Mouse (Mus musculus): Measurements from ENCODE around the gene Rufy2.

Rufy2 gene

GRCm38 (mm10) chr10:62980039-62980954 lies at the start of gene Rufy2:
Rufy2 (plus strand) TSS chr10:62980223.
- DNase-seq (ENCODE audit: low read depth), result peak; percentile 55

GRCm38 (mm10) chr10:62932381-62932780 lies 47.6 kb upstream of the Rufy2 start:
- DNase-seq (ENCODE audit: low read depth), result peak; percentile 31

GRCm38 (mm10) chr10:62944975-62945580 lies 34.9 kb upstream of the Rufy2 start:
- DNase-seq (ENCODE audit: low read depth), result peak; percentile 62

DNA sequence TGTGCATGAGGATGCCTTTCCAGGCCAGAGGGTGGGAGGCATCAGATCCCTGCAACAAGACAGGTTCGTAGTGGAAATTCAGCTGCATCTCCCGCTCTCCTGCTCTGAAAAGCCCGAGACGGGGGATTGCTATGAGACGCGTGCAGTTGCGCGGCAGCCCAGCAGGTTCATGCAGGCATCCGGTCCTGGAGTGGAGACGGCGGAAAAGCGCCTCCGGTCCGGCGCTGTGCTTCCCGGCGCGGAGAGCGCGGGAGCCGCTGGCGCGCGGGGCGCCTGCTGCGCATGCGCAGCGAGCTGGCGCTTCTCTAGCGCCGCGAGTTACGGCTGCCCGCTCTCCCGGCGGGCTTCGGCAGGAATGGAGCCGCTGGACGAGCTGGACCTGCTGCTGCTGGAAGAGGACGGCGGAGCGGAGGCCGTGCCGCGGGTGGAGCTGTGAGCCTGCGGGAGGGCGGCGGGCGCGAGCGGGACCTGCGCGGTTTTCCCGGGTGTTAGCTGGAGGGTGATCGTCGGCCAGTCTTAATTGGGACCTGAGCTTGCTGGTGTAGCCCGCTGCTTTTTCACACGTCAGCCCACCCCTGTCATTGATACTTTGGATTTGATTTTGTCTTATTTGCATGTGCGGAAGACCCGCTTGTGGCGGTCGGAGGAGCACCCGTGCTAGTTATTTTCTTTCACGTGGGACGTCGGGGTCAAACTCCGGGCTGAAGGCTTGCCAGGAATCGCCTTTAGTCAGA lies 33.1 kb upstream of the Rufy2 start, which contains the start of gene Dna2:
TSS of gene Dna2 (plus strand) at position 289 of the 734 bp plus-strand sequence.
- DNase-seq (ENCODE audit: low read depth), result peak; percentile 83

- peak; percentile 70 for DNase-seq (ENCODE audit: low read depth)
These were observed 31.5 kb upstream of the Rufy2 start for GRCm38 (mm10) chr10:62948551-62948950.

GRCm38 (mm10) chr10:62963956-62964355 lies 16.1 kb upstream of the Rufy2 start:
- DNase-seq (ENCODE audit: low read depth), result no peak

DNA sequence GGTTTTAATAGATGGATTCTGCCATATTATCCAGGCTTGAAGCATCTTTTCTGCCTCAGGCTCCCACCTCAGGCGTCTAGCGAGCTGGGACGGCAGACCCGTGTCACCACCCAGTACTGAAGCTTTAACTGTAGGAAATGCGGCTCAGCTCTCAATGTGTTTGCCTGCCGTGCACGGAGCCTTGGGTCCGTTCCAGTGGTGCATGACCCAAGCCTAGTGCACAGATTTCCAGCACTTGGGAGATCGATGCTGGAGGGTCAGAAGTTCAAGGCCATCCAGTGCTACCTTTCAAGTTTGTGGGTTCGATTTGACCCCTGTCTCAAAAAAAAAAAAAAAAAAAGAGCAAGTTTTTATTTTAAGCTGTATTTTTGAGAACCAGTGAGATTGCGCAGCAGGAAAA lies 14.2 kb upstream of the Rufy2 start:
- no peak for DNase-seq (ENCODE audit: low read depth)

DNA sequence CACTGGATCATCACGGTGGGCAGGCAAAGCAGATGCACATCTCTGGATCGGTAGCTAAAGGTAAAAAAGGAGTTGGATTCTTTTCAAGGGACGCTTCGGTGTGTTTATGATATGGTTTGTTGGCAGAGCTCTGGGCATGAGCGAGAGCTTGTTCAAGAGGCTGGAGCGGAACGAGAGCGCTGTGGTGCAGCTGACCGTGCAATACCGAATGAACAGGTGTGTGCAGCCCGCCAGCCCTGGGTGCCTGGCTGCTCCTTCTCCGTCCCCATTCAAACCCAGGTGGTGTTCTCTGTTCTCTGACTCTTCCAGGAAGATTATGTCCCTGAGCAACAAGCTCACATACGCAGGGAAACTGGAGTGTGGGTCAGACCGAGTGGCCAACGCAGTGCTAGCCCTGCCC lies 13.7 kb upstream of the Rufy2 start:
- DNase-seq (ENCODE audit: low read depth), result no peak

DNA sequence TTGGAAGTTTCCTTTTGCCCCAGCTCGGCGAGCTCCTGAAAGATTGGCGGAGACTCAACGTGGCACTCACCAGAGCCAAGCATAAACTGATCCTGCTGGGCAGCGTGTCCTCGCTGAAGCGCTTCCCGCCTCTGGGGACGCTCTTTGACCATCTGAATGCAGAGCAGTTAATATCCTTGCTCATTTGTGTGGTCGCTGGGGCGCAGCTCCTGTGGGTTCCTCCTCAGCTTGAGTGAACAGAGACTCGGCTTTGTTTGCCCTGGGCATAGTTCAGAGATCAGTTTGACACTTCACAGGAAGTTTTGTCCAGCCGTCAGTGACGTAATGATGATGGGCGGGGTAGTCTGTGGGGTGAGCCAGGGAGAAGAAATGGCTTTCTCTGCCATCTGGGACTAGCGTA lies 8.2 kb upstream of the Rufy2 start:
- no peak for DNase-seq (ENCODE audit: low read depth)

GRCm38 (mm10) chr10:62979667-62980038 lies 370 bp upstream of the Rufy2 start:
- DNase-seq (ENCODE audit: low read depth), result peak; percentile 10

GRCm38 (mm10) chr10:62984072-62984471 lies 4.0 kb downstream of the Rufy2 start:
- DNase-seq (ENCODE audit: low read depth), result no peak

DNA sequence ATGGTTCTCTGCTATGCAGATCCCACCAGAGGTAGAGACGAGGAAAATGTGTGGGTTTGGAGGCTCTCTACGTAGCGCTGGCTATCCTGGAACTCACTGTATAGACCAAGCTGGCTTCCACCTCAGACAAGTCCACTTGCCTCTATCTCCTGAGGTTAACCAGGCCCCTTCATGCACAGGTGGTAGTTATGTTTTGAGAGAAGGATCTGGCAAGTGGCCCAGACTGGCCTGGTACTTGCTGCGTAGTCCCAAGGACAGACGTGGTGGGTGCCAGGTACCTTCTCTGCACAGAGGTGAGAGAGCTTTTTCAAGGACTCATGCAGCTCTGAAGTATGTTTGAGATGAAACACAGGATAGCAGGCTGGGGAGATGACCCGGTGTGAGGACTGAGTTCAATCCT lies 4.5 kb downstream of the Rufy2 start:
- DNase-seq (ENCODE audit: low read depth), result no peak

DNA sequence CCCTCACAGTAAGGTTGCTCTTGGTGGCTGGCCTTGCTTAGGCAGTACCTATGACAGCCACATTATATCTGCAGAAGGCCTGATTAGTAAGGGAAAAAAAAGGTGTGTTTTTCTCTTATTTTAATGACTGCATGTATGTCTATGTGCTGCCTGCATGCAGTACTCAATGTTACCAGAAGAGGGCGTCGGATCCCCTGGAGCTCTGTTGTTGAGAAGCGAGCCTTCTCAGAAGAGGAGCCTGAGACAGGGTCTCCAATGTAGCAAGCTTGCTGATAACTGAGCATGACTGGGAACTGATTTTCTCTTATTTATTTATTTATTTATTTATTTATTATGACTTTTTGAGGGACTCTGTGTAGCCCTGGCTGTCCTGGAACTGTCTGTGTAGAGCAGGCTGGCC lies 7.3 kb downstream of the Rufy2 start:
- peak; percentile 50 for DNase-seq (ENCODE audit: low read depth)

DNA sequence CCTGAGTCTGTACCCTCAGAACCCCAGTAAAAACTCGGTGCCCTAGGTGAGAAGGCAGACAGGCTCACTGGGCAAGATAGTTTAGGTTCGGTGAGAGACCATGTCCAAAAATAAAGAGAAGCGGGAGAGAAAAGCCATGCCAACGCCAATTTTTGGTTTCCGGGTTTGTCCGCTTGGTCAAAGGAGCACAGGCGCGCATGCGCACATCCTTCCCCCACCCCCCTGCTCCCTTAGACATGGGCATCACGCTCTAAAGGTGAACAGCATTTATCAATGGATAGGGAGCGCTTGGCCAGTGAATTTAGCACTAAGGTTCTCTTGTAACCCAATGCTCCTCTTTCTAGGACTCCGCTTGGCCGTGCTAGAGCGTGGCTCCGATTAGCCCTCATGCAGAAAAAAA lies 10.6 kb downstream of the Rufy2 start:
- no peak for DNase-seq (ENCODE audit: low read depth)

DNA sequence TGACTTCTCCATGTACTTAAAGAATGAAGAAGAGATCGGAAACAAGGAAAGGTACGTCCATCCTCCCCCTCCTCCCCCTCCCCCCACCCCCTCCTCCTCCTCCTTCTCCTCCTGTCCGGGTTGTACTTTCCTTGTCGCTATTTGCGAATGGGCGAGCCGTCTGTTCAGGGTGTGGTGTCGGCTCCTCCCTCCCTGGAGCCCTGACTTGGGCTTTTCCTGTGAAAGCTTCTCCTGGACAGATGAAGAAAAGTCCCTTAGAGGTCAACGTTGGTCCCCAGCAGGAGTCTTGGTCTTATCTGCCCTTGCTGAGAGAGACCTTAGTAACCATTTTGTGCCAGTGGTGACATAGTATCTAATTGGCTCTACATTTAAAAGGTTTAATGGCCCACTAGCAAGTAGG lies 14.0 kb downstream of the Rufy2 start:
- no peak for DNase-seq (ENCODE audit: low read depth)

GRCm38 (mm10) chr10:63000584-63000983 lies 20.6 kb downstream of the Rufy2 start:
- DNase-seq (ENCODE audit: low read depth), result no peak

- no peak for DNase-seq (ENCODE audit: low read depth)
These were observed 23.2 kb downstream of the Rufy2 start for GRCm38 (mm10) chr10:63003252-63003651.

- no peak for DNase-seq (ENCODE audit: low read depth)
These were observed 24.5 kb downstream of the Rufy2 start for GRCm38 (mm10) chr10:63004556-63004955.

DNA sequence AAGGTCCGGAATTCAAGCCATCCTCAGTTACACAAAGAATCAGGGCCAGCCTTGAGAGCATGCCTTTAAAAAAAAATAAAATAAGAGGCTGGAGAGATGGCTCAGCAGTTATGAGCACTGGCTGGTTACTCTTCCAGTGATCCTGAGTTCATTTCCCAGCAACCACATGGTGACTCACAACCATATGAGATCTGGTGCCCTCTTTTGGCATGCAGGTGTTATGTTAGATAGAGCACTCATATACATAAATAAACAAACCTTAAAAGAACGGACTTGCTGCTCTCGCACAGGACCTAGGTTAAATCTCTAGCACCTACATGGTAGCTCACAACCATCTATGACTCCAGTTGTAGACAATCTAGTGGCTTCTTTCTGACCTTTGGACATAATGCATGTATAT lies 28.2 kb downstream of the Rufy2 start:
- peak; percentile 63 for DNase-seq (ENCODE audit: low read depth)

DNA sequence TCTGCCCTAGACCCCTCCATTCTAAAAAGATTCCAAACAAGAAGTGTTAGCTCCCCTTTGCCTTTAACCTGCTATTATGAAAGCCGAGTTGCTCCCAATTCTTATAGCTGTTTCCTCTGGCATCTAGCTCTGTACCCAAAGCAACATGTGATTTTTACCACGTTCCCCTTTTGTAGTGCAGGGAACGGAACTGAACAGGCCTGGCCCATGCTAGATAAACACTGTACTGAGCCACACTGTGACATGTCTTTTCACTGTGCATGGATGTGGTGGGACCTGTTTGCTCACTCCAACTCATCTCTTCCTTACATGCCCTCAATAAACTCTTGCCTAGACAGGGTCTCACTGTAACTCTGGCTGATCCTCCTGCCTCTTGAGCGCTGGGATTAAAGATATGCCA lies 30.2 kb downstream of the Rufy2 start:
- peak; percentile 51 for DNase-seq (ENCODE audit: low read depth)

DNA sequence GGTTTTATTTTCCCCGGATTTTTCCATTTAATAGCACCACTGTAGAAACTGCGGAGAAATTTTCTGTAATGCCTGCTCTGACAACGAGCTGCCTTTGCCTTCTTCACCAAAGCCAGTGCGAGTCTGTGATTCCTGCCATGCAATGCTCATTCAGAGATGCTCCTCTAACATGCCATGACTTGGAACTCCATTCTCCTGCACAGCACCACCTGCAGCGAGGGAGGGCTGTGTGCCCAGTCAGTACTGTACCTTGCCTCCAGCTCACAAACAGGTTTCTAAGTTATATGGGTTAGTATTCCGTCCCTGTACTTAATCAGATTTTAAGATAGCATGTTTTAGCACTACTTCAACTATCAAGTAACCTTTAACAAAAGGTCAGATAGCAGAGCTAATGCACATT lies 31.5 kb downstream of the Rufy2 start:
- DNase-seq (ENCODE audit: low read depth), result no peak

GRCm38 (mm10) chr10:63013476-63013875 lies 33.5 kb downstream of the Rufy2 start:
- DNase-seq (ENCODE audit: low read depth), result no peak

- DNase-seq (ENCODE audit: low read depth), result no peak
These were observed 34.1 kb downstream of the Rufy2 start for GRCm38 (mm10) chr10:63014168-63014567.
